Mouse (Mus musculus) fat pad, adult 2 months (tissue): ENCODE data around the gene Efna5.

ENCODE experiments used
- DNase-seq: peaks from one replicate; pipeline ENCODE4 v3.0.0-alpha.2; 2011; ENCODE audit warnings: low read depth, low spot score; ENCODE audit errors: extremely low read depth

Efna5 gene

GRCm38 (mm10) chr17:62717426-62718131 lies 163.5 kb downstream of the Efna5 start:
- no peak for DNase-seq

GRCm38 (mm10) chr17:62713455-62713854 lies 167.7 kb downstream of the Efna5 start:
- no peak for DNase-seq

GRCm38 (mm10) chr17:62706418-62706817 lies 174.7 kb downstream of the Efna5 start:
- DNase-seq = no peak

GRCm38 (mm10) chr17:62702020-62702814 lies 178.9 kb downstream of the Efna5 start:
- DNase-seq = no peak

GRCm38 (mm10) chr17:62700791-62701602 lies 180.1 kb downstream of the Efna5 start:
- no peak for DNase-seq

- DNase-seq = peak; percentile 51
These were observed 186.1 kb downstream of the Efna5 start for GRCm38 (mm10) chr17:62694958-62695437.

GRCm38 (mm10) chr17:62692242-62692641 lies 188.9 kb downstream of the Efna5 start:
- DNase-seq = no peak

- DNase-seq = no peak
These were observed 189.9 kb downstream of the Efna5 start for GRCm38 (mm10) chr17:62691201-62691715.

- no peak for DNase-seq
These were observed 190.9 kb downstream of the Efna5 start for GRCm38 (mm10) chr17:62690256-62690655.

GRCm38 (mm10) chr17:62689646-62690045 lies 191.5 kb downstream of the Efna5 start:
- DNase-seq = no peak

- peak; percentile 96 for DNase-seq
These were observed 193.7 kb downstream of the Efna5 start for GRCm38 (mm10) chr17:62687369-62687768.

- no peak for DNase-seq
These were observed 195.9 kb downstream of the Efna5 start for GRCm38 (mm10) chr17:62685181-62685580.

- no peak for DNase-seq
These were observed 198.0 kb downstream of the Efna5 start for GRCm38 (mm10) chr17:62683142-62683541.

- no peak for DNase-seq
These were observed 199.4 kb downstream of the Efna5 start for GRCm38 (mm10) chr17:62681726-62682125.

- no peak for DNase-seq
These were observed 200.4 kb downstream of the Efna5 start for GRCm38 (mm10) chr17:62680737-62681136.

GRCm38 (mm10) chr17:62676832-62677231 lies 204.3 kb downstream of the Efna5 start:
- peak; percentile 88 for DNase-seq

GRCm38 (mm10) chr17:62676409-62676808 lies 204.7 kb downstream of the Efna5 start:
- no peak for DNase-seq

GRCm38 (mm10) chr17:62675811-62676255 lies 205.3 kb downstream of the Efna5 start:
- DNase-seq = no peak

- DNase-seq = no peak
These were observed 209.0 kb downstream of the Efna5 start for GRCm38 (mm10) chr17:62672068-62672467.

GRCm38 (mm10) chr17:62666761-62667160 lies 214.4 kb downstream of the Efna5 start:
- DNase-seq = no peak

GRCm38 (mm10) chr17:62665823-62666222 lies 215.3 kb downstream of the Efna5 start:
- no peak for DNase-seq
